Mouse (Mus musculus) left cerebral cortex, postnatal 14 days (tissue): ENCODE results near the gene Lrrc45. TPM values are rescaled to one million over a fixed set of nuclear protein-coding genes. Genes with fewer than 3 reads are reported as not detected.
"Not testable (repeated sequence)": the region's sequence is repeated elsewhere in the genome, so short reads cannot be mapped to it uniquely, and the experiment has no call there.

Experiments
- DNase-seq, 2 experiments: peaks; one replicate each; pipeline ENCODE4 v3.0.0; 2021 to 2022; ENCODE audit warnings: low spot score in 2 of 2, mixed read lengths in 1 of 2
- intact Hi-C: fragments of 180-260 bp; cut with DNase I; formaldehyde crosslinking; loops from one replicate; pipeline ENCODE4 v1.15.1; 2025
- total RNA-seq, 2 experiments: library from RNA; stranded (reverse); gene quantifications; 2 replicates each; pipeline ENCODE4 v1.2.3; 2021

The Lrrc45 gene
- total RNA-seq, 2 experiments from 2014 or later: 57.2 to 60.1 TPM

GRCm38 (mm10) chr11:120722067-120722630 lies 8.4 kb downstream of the Lrrc45 start:
- no peak for DNase-seq
- intact Hi-C loops: no loop called here

DNA sequence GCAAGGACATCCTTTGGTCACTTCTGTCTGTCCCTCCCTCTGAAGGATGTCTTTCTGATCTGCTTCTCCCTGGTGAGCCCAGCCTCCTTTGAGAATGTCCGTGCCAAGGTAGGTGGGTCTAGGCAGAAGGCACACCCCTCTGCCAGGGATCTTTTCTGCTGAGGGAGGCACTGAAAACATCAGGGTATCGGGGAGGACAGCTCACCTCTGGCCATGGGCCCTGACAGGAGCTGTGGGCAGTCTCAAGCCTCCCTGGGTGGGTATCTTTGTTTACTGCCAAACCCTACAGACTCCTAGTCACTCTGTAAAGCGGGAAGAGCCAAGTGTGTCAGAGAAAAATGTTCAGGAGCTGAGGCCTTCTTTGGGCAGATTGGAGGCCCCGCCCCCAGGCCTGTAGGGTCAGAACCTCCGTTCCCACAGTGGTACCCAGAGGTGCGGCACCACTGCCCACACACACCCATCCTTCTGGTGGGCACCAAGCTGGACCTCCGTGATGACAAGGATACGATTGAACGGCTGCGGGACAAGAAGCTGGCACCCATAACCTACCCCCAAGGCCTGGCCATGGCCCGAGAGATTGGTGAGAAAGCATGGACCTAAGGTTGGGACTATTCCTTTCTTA lies 9.1 kb downstream of the Lrrc45 start:
- intact Hi-C loops: no loop called here
- DNase-seq: no peak

DNA sequence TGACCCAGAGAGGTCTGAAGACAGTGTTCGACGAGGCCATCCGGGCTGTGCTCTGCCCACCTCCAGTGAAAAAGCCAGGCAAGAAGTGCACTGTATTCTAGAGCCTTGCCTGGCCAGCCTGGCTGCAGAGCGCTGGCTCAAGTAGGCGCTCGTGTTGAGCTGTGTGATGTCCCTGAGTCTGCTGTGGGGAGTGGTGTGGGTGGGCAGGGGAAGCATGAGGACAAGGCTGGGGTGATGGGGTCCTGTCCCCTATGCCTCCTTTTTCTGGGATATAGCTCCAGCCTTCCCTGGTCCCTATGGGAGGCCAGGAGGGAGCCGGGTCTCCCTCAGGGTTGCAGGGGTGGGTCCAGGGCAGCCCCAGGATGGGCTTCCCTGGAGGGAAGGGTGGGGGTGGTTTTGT lies 9.8 kb downstream of the Lrrc45 start:
- intact Hi-C loops: no loop called here
- no peak for DNase-seq

- DNase-seq: no peak
- intact Hi-C loops: no loop called here
These were observed 12.8 kb downstream of the Lrrc45 start for GRCm38 (mm10) chr11:120726243-120727168.

DNA sequence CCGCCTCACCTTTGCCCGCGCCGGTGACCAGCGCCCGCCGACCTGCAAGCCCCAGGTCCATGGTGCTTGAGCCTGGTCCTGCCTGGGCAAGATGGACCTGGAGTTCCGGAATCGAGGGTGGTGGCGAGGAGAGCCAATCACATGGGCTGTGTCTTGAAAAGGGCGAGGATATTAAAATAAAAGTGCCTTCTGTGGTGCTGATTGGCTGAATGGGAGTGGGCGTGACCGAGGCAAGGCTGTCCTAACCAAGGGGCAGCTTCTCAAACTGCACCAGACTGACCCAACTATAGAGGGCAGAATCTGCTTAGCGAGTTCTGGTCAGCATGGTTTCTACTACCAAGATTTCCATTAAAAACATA lies 13.4 kb downstream of the Lrrc45 start, which contains the start of gene Dcxr:
Gene Dcxr (minus strand): TSS at position 113 of the 359 bp plus-strand sequence.
- intact Hi-C loops: no loop called here
- DNase-seq: peak; percentile 72 to 84

- no peak for DNase-seq
- intact Hi-C loops: no loop called here
These were observed 13.8 kb downstream of the Lrrc45 start for GRCm38 (mm10) chr11:120727564-120727963.

DNA sequence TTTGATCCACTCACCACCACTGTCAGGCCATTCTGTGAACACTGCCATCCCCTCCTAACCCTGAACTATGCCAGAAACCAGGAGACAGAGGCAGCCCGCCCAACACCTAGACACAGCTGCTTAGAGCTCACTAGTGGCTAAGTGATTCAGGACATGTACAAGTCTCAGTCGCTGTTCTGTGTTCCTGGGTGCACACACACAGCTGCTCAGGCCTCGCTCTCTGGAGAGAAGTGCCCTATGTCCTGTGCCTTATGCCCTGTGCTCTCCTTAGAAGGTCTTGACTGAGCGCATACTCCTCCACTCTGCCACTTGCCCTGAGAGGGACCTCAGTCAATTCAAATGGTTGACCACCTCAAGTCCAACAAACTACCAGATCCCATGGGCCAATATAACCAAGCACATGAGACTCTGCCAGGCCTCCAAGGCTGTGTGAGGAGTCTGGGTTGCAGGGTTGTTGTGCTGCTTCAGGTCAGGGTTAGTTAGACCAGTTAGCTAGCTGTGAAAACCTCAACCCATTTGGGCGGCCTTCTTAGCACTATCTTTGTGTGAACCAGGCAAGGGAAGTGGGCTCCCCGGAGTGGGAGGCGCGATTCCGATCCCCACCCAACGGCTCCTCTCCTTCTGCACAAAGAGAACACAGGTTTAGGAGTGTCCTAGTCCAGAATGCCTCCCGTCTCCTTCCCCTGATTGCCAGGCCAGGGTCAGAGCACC lies 15.0 kb downstream of the Lrrc45 start:
- intact Hi-C loops: no loop called here

DNA sequence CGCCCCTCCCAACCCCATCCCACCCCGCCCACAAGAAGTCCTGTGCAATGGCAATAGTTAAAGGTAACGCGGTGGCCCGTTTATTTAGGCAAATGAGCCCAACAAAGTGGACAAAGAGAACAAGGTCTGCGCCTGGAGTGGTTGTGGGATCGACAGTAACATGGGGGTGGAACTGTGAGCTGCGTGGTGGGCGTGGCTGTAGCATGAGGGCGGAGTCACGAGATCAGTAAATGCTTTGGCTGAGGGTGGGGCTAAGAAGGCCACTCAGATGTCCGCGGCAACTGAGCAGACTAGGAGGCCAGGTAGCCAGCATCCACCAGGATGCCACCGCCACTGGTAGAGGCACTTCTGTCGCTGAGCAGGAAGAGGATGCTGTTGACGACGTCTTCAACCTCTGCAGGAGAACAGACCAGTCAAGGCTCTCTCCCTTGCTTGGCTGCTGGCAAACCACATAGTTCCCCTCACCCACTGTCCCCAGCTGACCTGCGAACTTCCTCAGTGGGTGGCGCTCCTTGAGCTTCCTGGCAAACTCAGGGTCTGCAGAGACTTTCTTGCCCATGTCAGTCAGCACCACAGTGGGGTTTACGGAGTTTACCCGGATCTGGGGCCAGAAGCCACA lies 15.8 kb downstream of the Lrrc45 start:
- intact Hi-C loops, DNase-seq: not testable (repeated sequence)

More for the DNA sequence above, 15.0 kb downstream of the Lrrc45 start:
- DNase-seq: no peak

DNA sequence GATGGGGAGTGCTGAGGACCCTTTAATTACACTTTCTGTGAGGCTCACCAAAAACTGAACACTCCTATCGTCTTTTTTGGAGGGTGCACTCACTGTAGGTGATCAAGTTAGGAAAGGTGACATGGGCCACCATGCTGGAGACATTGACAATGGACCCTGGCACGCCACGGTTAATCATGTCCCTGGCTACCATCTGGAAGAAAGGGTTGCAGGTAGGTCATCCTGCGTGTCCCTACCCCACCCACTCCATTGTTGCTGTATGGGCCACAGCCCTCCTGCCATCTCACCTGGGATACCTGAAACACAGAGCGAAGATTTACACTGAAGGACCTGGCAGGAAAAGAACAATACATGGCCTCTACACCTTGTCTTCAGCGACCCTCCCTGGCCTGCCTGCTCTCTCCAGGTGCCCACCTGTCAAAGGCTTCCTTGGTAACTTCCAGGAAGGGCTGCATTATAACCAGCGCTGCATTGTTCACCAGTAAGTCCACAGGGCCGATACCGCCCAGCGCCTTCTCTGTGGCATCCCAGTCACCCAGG lies 16.7 kb downstream of the Lrrc45 start:
- intact Hi-C loops: no loop called here
- no peak for DNase-seq

GRCm38 (mm10) chr11:120731395-120731794 lies 17.7 kb downstream of the Lrrc45 start:
- no peak for DNase-seq
- intact Hi-C loops: no loop called here

- DNase-seq: no peak
- intact Hi-C loops: no loop called here
These were observed 18.3 kb downstream of the Lrrc45 start, which contains the start of gene Cbr2 for GRCm38 (mm10) chr11:120731858-120732680. Cbr2 (minus strand) TSS chr11:120732114.

- no peak for DNase-seq
- intact Hi-C loops: no loop called here
These were observed 19.8 kb downstream of the Lrrc45 start for GRCm38 (mm10) chr11:120733521-120733920.

GRCm38 (mm10) chr11:120736424-120736823 lies 22.7 kb downstream of the Lrrc45 start:
- intact Hi-C loops: no loop called here
- DNase-seq: no peak

DNA sequence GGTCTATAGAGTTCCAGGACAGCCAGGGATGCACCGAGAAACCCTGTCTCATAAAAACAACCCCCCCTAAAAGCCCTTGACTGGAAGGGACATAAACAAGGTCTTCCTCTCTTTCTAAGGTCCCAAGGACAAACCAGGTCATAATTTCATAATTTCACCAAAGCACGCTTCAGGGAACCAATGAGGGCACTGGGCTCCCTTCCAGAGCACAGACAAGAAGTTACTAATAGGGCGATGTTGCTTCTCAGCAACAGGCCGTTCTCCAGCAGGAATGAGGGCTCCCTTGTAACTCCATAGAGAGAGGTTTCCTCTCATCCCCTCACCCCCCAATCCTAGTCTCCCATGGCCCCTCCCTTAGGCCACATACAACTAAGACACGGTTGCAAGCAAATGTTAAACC lies 27.3 kb downstream of the Lrrc45 start:
- no peak for DNase-seq
- intact Hi-C loops: no loop called here

- no peak for DNase-seq
- intact Hi-C loops: no loop called here
These were observed 30.5 kb downstream of the Lrrc45 start for GRCm38 (mm10) chr11:120744121-120744701.

- DNase-seq: no peak
- intact Hi-C loops: no loop called here
These were observed 34.2 kb downstream of the Lrrc45 start for GRCm38 (mm10) chr11:120747974-120748373.

- peak in 1 of 2 experiments; percentile 21 for DNase-seq
- intact Hi-C loops: no loop called here
These were observed 35.7 kb downstream of the Lrrc45 start for GRCm38 (mm10) chr11:120749430-120749829.

- intact Hi-C loops: no loop called here
- DNase-seq: no peak
These were observed 37.9 kb downstream of the Lrrc45 start for GRCm38 (mm10) chr11:120751606-120752005.
